Mouse (Mus musculus) skeletal muscle tissue, adult 2 months (tissue): ENCODE data around the gene Kmt5b.

Experiments used
- DNase-seq: peaks from one replicate; pipeline ENCODE4 v3.0.0-alpha.2; 2012; ENCODE audit warnings: low read depth, low spot score

Gene Kmt5b

DNA sequence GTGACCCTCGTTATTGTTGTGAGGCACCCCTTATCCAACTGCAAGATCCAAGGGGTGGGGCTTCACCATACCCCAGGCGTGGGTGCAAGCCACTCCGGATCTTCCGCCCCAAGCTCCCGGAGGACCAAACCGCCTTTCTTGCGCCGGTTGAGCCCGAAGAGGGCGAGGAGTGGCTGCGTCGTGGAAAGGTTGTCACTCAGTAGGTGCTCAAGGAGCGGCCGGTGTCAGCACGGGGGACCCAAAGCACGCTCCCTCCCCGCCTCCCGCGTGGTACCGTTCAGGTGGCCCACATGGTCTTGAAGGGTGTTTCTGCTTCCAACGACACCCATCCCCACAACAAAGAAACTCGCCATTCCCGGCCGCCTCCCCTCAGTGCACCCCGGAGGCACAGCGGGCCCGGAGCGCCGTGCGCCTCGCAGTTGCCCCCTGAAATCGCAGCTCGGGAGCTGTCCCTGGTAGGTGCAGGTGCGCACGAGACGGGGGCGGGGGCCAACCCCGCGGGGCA, at the start of gene Kmt5b:
Kmt5b (plus strand) TSS at position 146 of the 505 bp plus-strand sequence.
- DNase-seq = peak; percentile 36

DNA sequence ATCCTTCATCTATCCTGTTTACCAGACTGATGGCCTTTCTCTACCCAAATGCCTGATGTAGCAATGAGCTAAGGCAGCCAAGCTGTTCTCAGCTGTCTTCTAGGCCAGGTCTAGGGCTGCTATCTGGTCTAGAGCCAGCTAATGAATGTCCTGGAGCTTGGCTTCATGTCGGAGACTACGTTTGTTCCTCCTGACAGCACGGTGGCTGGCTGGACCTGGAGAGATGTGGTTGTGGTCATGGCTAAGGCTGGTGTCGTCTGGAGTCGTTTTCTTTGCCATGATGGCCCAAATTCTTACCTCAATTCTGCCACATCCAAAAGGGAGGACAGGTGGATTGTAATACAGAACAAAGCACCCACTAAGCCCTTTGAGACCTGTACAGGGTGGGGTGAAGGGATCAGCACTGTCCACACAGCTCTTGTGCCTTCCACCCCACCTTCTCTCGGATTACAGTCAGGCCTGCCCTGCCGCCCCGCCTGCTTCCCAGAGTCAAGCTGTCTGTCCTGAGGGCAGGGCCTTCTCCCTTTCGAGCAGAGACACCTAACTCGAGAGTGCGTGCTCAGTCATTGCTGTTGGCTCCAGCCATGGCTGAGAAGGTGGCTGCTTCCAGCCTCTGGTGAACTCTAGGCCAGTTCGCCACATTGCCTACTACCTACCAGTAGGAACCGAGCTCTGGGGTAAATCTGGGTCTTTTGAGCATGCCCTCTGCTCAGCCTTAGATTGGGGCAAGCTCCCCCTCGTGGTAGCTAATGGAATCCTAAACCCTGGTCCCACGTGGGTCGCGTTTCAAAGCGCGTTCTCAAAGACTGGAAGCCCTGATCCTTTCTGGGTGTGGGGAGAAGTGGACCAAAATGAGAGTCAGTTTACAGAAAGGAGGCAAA, 48.5 kb upstream of the Kmt5b start:
- DNase-seq = no peak

DNA sequence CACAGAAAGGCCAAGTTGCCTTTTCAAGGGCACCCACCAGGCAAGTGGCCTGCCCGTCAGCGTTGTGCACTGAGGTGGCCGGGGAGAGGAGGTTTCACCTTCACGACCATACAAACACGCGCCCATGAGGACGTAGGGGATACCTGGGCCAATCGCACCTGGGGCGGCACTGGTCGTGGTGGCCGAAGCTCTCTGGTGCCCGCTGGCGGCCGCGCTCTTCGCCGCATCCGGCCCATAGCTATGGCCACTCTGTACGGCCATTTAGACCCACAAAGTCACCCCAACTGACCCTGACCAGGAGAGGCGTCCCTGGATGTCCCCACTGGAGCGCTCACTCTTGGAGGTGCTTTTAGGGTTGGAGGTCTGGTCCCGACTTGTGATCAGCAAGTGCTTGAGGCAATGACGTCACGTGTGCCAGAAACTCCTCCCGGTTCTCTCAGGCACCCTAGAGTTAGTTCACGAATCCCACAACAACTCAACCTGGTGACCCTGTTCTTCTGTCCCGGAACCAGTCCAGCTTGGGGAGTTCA, 47.8 kb upstream of the Kmt5b start:
- no peak for DNase-seq

- no peak for DNase-seq
Observed at GRCm38 (mm10) chr19:3723170-3723569, 44.1 kb upstream of the Kmt5b start.

- no peak for DNase-seq
Observed at GRCm38 (mm10) chr19:3723904-3724303, 43.3 kb upstream of the Kmt5b start.

DNA sequence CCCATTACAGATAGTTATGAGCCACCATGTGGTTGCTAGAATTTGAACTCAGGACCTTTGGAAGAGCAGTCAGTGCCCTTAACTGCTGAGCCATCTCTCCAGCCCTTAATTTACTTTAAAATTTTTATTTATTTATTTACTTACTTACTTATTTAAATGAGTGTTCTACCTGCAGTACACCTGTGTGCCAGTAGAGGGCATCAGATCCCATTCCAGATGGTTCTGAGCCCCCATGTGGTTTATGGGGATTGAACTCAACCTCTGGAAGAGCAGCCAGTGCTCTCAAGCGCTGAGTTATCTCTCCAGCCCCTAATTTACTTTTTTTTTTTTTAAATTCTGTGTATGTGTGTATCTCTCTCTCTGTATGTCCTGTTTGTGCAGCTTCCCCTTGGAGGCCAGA, 42.4 kb upstream of the Kmt5b start:
- peak; percentile 58 for DNase-seq

GRCm38 (mm10) chr19:3728901-3729300, 38.3 kb upstream of the Kmt5b start:
- DNase-seq = no peak

DNA sequence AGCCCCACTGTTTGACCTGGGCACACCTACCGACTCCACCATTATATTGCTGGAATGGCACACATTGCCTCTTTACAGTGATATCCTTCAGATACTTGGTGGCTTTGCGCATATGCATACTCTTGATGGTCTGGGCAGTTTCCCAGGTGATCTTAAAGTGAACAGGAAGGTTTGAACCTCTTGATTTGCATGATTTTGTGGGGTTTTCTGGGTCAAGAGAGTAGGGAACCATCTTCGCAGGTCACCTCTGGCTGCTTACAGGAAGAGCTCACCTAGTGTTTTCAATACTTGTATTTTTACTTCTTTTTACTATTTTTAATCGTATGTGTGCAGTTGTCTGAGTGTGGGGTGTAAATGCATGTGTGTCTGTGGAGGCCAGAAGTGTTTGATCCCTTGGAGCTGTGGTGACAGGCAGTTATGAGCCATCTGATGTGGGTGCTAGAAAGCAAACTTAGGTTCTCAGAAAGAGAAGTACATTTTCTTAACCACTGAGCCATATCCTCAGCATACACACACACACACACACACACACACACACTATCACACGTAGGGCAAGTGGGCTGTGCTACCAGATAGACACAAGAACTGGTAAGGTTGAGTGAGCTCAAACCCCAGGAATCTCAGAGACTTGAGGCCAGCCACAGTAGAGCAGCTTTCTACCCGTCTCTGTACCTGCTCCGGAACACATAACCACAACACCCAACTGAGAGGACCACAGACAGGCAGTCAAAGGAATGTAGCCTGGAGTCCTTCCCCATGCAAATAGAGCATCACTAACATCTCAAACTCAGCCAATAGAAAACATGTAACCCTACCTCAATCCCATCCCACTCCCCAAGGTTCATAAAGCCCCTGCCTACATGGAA, 36.2 kb upstream of the Kmt5b start:
- no peak for DNase-seq

- DNase-seq = no peak
Observed at GRCm38 (mm10) chr19:3736001-3736400, 31.2 kb upstream of the Kmt5b start.

DNA sequence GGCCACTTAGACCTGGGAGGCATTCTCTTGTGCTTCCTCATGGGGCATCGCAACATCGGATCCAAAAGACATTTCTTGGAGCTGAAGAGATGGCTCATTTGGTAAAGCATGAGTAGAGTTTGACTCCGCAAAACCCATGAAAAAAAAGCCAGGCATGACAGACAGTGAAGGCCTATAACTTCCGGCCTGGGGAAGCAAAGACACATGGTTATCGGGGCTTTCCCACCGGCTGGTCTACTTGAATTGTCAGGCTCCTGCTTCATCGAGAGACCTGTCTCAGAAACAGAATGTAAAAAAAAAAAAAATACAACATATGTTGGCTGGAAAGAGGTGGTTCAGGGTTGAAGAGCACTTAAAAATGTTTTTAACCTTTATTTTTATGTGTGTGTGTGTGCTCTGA, 27.6 kb upstream of the Kmt5b start:
- DNase-seq = no peak

DNA sequence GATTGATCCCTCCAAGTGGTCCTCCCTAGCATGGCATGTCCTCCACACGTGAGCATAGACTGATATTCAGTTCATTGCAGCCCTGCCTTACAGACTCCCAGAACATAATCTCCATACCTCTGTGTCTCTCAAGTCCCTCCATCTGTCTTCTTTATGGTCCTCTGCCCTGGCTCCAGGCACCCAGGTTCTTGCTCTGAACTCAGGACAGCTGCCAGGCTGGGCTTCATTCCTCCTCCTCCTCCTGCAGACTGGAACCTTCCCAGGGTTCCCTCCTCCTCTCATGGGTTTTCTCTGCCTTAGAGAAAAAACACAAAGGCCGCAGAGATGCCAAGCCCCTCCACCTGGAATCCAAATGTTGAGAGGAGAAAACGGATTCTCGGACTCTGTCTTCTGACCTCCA, 24.5 kb upstream of the Kmt5b start:
- DNase-seq = no peak

- DNase-seq = no peak
Observed at GRCm38 (mm10) chr19:3743362-3743761, 23.9 kb upstream of the Kmt5b start.

DNA sequence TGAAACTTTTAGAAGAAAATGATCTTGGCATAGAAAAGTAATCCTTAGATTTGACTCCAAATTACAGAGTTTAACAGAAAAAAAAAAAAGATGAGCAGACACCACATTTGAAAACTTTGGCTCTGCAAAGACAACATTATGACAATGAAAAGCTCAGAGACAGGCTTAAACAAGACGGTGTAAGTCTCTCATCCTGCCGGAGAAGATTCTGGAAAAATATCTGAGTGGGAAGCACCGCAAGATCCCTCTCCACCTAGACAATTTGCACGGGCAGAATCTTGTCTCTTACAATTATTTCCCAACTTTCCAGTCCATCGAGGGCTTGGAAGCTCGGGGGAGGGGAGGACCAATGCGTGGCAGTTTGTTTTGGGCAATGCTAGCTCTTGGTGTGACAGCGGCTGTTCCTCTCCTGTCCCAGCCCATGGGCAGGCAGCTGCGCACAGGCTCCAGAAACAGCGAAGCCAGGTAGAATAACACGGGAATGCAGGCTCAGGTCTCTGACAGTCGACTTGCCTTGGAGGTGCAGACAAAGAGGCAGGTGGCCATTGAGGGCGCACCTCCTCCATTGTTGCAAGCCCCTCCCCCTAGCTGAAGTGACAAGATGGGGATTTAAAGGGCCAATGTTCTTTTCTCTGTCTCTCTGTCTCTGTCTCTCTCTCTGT, 23.2 kb upstream of the Kmt5b start:
- no peak for DNase-seq

GRCm38 (mm10) chr19:3752621-3753239, 14.5 kb upstream of the Kmt5b start:
- DNase-seq = no peak

- no peak for DNase-seq
Observed at GRCm38 (mm10) chr19:3753240-3753633, 14.0 kb upstream of the Kmt5b start.

GRCm38 (mm10) chr19:3753738-3754137, 13.5 kb upstream of the Kmt5b start:
- no peak for DNase-seq

DNA sequence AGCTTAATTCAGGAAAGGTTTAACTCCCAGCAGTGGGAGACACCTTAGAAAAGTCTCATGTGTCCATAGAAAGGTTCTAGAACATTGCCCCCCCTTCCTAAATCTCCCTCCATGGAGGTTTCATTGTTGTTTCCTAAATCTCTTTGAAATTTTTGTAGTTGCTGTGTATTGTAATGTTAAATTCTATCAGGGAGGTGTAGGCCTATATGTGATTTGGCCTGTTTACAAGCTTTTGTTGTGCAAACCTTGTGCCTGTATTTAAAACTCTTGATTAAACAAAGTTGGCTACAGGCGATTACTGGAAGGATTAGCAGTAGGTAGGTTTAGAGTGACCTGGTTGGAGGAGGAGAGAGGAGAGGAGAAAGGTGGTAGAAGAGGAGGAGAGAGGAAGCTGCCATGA, 9.4 kb upstream of the Kmt5b start:
- no peak for DNase-seq

- no peak for DNase-seq
Observed at GRCm38 (mm10) chr19:3765221-3765820, 1.9 kb upstream of the Kmt5b start.

- no peak for DNase-seq
Observed at GRCm38 (mm10) chr19:3766378-3766777, 843 bp upstream of the Kmt5b start.

DNA sequence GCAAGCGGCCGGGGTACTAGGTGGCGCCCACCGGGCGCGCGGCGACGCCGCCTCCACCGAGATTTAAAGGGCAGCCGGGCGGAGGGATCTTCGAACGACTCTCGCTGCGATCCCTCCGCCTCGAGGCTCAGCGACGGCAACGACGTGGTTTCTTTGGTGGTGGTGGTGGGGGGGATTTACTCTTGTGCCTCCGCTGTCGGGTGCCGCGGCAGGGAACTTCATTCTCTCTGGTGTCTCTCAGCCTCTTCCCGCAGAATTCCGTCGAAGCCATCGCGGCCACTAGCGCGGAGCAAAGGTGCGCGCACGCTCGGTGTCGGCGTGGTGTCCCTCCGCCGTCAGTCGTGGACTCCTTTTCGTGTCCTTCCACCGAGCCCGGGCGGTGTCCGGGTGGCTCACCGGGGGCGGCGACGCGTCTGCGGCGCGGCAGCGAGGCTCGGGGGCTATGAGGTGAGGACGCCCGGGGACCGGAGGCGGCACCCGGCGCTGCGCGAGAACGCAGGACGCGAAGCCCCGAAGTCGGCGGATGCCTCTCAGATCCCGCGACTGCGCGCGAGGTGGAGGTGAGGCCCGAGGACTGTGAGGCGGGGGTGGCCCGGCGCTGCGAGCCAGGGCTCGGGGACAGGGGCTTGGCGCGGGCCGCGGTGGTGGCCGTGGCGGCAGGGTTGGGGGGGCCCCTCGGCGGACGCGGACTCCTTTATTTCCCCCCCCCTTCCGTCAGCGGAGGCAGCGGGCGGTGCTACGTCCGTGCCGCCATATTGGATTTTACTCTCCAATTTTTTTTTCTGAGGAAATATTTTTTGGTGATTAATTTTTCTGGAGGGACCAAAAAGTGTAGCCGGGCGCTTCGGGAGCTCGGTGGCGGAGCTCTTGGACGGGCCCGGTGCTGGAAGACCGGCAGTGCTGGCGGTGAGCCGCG, 818 bp downstream of the Kmt5b start:
- peak; percentile 90 for DNase-seq
